ENCODE assay signal across 17 mouse cellular contexts in the genomic region with DNA sequence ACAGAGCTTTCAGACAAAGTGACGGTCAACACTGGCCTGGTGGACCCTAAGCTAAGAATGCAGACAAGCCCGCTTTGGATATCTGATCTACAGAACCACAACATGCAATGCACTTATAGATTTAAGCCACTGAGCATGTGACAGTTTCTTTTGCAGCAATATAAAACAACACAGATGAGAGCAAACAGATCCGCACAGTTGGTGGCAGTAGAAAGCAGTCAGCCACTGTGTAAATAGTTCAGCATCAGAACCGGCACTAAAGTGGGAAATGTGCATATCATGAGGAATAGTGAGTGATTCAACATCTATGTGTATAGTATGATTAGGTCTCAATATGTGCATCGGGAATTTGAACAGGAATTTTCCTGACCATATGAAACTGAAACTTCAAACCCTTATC.
"Had no signal": no experiment of that assay in that cellular context is flagged by ENCODE, and none has a peak within 500 bp of the region (broad histone marks: within the 10 kb centered on the region; RNA-seq: fewer than 3 reads in every experiment).

No protein-coding gene starts in this region.

- H3K27ac ChIP-seq: midbrain, embryonic 10.5 days; midbrain, embryonic 12.5 days; neural tube, embryonic 13.5 days; neural tube, embryonic 15.5 days; stomach, embryonic 15.5 days had no signal

- H3K27me3 ChIP-seq: midbrain, embryonic 12.5 days; neural tube, embryonic 13.5 days; neural tube, embryonic 15.5 days; stomach, embryonic 15.5 days had no signal

- H3K9ac ChIP-seq: lung, embryonic 14.5 days; midbrain, embryonic 12.5 days; neural tube, embryonic 13.5 days; neural tube, embryonic 15.5 days; stomach, embryonic 15.5 days had no signal

- DNase-seq: lung, adult 18-20 months; lung, embryonic 14.5 days; lung, postnatal 10 days; lung, postnatal 4 days; midbrain, embryonic 14.5 days; retina, postnatal 1 day; right cerebral cortex, adult 18-20 months; right cerebral cortex, postnatal 14 days; thymus, adult 18-20 months; thymus, postnatal 14 days; thymus, postnatal 36 days had no signal

- H3K9me3 ChIP-seq: midbrain, embryonic 10.5 days; midbrain, embryonic 12.5 days; neural tube, embryonic 13.5 days; neural tube, embryonic 15.5 days; stomach, embryonic 15.5 days had no signal

- H3K4me3 ChIP-seq: midbrain, embryonic 10.5 days; midbrain, embryonic 12.5 days; myocyte; neural tube, embryonic 13.5 days; neural tube, embryonic 15.5 days; stomach, embryonic 15.5 days had no signal

- H3K4me1 ChIP-seq: midbrain, embryonic 10.5 days; midbrain, embryonic 12.5 days; neural tube, embryonic 13.5 days; neural tube, embryonic 15.5 days; stomach, embryonic 15.5 days had no signal

- H3K4me2 ChIP-seq: lung, embryonic 14.5 days; midbrain, embryonic 12.5 days; neural tube, embryonic 13.5 days; neural tube, embryonic 15.5 days; stomach, embryonic 15.5 days had no signal

- H3K36me3 ChIP-seq: midbrain, embryonic 10.5 days; midbrain, embryonic 12.5 days; neural tube, embryonic 13.5 days; neural tube, embryonic 15.5 days; stomach, embryonic 15.5 days had no signal
